Mouse (Mus musculus): ENCODE data around the gene Abcb11.
A peak's percentile ranks its signal among the peaks of the same experiment; 100 is the strongest.

Abcb11 gene

GRCm38 (mm10) chr2:69248221-69248755 is 94.1 kb downstream of the Abcb11 start:
- DNase-seq: no peak

GRCm38 (mm10) chr2:69247081-69247480 is 95.3 kb downstream of the Abcb11 start:
- no peak for DNase-seq

- DNase-seq: no peak
Observed at GRCm38 (mm10) chr2:69244924-69245323, 97.5 kb downstream of the Abcb11 start.

GRCm38 (mm10) chr2:69239315-69239714 is 103.1 kb downstream of the Abcb11 start:
- no peak for DNase-seq

GRCm38 (mm10) chr2:69234976-69235678 is 107.3 kb downstream of the Abcb11 start:
- DNase-seq: no peak

GRCm38 (mm10) chr2:69232101-69232500 is 110.3 kb downstream of the Abcb11 start:
- no peak for DNase-seq

- DNase-seq: no peak
Observed at GRCm38 (mm10) chr2:69230137-69230536, 112.3 kb downstream of the Abcb11 start.

- DNase-seq: no peak
Observed at GRCm38 (mm10) chr2:69228635-69229034, 113.8 kb downstream of the Abcb11 start.

- no peak for DNase-seq
Observed at GRCm38 (mm10) chr2:69226876-69227275, 115.5 kb downstream of the Abcb11 start.

- no peak for DNase-seq
Observed at GRCm38 (mm10) chr2:69224724-69225123, 117.7 kb downstream of the Abcb11 start.

GRCm38 (mm10) chr2:69222815-69223214 is 119.6 kb downstream of the Abcb11 start:
- DNase-seq: no peak

- DNase-seq: no peak
Observed at GRCm38 (mm10) chr2:69221868-69222416, 120.5 kb downstream of the Abcb11 start.

- DNase-seq: no peak
Observed at GRCm38 (mm10) chr2:69215242-69215641, 127.2 kb downstream of the Abcb11 start.

GRCm38 (mm10) chr2:69212652-69213051 is 129.8 kb downstream of the Abcb11 start:
- no peak for DNase-seq

GRCm38 (mm10) chr2:69210773-69211172 is 131.6 kb downstream of the Abcb11 start, which contains the start of gene G6pc2:
Gene G6pc2 (plus strand): TSS chr2:69211073.
- no peak for DNase-seq

GRCm38 (mm10) chr2:69209684-69210083 is 132.7 kb downstream of the Abcb11 start:
- DNase-seq: no peak

- DNase-seq: no peak
Observed at GRCm38 (mm10) chr2:69206523-69206922, 135.9 kb downstream of the Abcb11 start.

- peak; percentile 82 for DNase-seq
Observed at GRCm38 (mm10) chr2:69205791-69206351, 136.5 kb downstream of the Abcb11 start, which contains the start of gene Spc25. Gene Spc25 (minus strand): TSS chr2:69206194.

GRCm38 (mm10) chr2:69205185-69205584 is 137.2 kb downstream of the Abcb11 start:
- no peak for DNase-seq

GRCm38 (mm10) chr2:69193555-69193954 is 148.9 kb downstream of the Abcb11 start:
- no peak for DNase-seq

- DNase-seq: no peak
Observed at GRCm38 (mm10) chr2:69191059-69191458, 151.4 kb downstream of the Abcb11 start.

GRCm38 (mm10) chr2:69189222-69189621 is 153.2 kb downstream of the Abcb11 start:
- DNase-seq: no peak

GRCm38 (mm10) chr2:69188732-69189131 is 153.7 kb downstream of the Abcb11 start:
- no peak for DNase-seq

Data from right cerebral cortex, postnatal 14 days (tissue).